Mouse (Mus musculus) CH12.LX (cell line): ENCODE results near the gene Dynlt1b.
"Not testable (repeated sequence)": the region's sequence is repeated elsewhere in the genome, so short reads cannot be mapped to it uniquely, and the experiment has no call there.

Experiments
- CTCF ChIP-seq, 2 experiments: IDR thresholded peaks in 1 of 2; conservative IDR thresholded peaks in 1 of 2; 2 replicates each; pipeline ENCODE4 v1.5.1; 2011 to 2012; ENCODE audit warnings: low read depth in 2 of 2, low read length in 2 of 2, improper control_type of control experiment in 1 of 2, inconsistent platforms in 1 of 2, mild to moderate bottlenecking in 1 of 2, moderate library complexity in 1 of 2
- E2F4 ChIP-seq: IDR thresholded peaks from 2 replicates; pipeline ENCODE4 v1.6.1; 2011; ENCODE audit warnings: low read depth, low read length, improper control_type of control experiment; ENCODE audit not compliant: insufficient replicate concordance
- MAFK ChIP-seq: IDR thresholded peaks from 2 replicates; pipeline ENCODE4 v1.6.1; 2011; ENCODE audit warnings: low read length, improper control_type of control experiment; ENCODE audit not compliant: insufficient replicate concordance
- MAZ ChIP-seq: IDR thresholded peaks from 2 replicates; pipeline ENCODE4 v1.6.1; 2012; ENCODE audit warnings: low read depth, mild to moderate bottlenecking, inconsistent platforms, low read length, improper control_type of control experiment, moderate library complexity
- NRF1 ChIP-seq: IDR thresholded peaks from 2 replicates; pipeline ENCODE4 v1.6.1; 2014; ENCODE audit warnings: low read depth, mild to moderate bottlenecking, inconsistent platforms, low read length, improper control_type of control experiment, moderate library complexity
- POLR2A ChIP-seq: IDR thresholded peaks from 2 replicates; pipeline ENCODE4 v1.6.1; 2011; ENCODE audit warnings: low read depth, mild to moderate bottlenecking, improper control_type of control experiment, low read length
- RAD21 ChIP-seq: IDR thresholded peaks from 2 replicates; pipeline ENCODE4 v1.6.1; 2011; ENCODE audit warnings: low read depth, mild to moderate bottlenecking, low read length, improper control_type of control experiment, moderate library complexity
- TBP ChIP-seq: conservative IDR thresholded peaks from 2 replicates; pipeline ENCODE4 v1.6.1; 2011; ENCODE audit warnings: low read depth, low read length, improper control_type of control experiment
- USF1 ChIP-seq: IDR thresholded peaks from 2 replicates; pipeline ENCODE4 v1.6.1; 2014; ENCODE audit warnings: low read depth, mild to moderate bottlenecking, inconsistent platforms, low read length, improper control_type of control experiment
- USF2 ChIP-seq: conservative IDR thresholded peaks from 2 replicates; pipeline ENCODE4 v1.6.1; 2011; ENCODE audit warnings: low read depth, low read length, improper control_type of control experiment
- ZKSCAN1 ChIP-seq: IDR thresholded peaks from 2 replicates; pipeline ENCODE4 v1.6.1; 2012; ENCODE audit warnings: low read depth, inconsistent platforms, low read length, improper control_type of control experiment, borderline replicate concordance
- ZNF384 ChIP-seq: IDR thresholded peaks from 2 replicates; pipeline ENCODE4 v1.6.1; 2012; ENCODE audit warnings: low read depth, low read length, improper control_type of control experiment, inconsistent platforms

GRCm38 (mm10) chr17:6404493-6404892 is 25.4 kb upstream of the Dynlt1b start:
- TF ChIP-seq CTCF (conservative IDR thresholded peaks at IDR 0.05 in 1 of 2, IDR thresholded peaks at IDR 0.05 in 1 of 2; ENCODE audit: low read depth in 2 of 2, low read length in 2 of 2); TBP; RAD21; ZKSCAN1; USF1; MAZ; ZNF384; NRF1; E2F4; USF2; POLR2A; MAFK: not testable (repeated sequence)
